Mouse (Mus musculus) embryonic stem cell, embryonic (primary cell): ENCODE measurements around the gene Ppp2r3a.

ENCODE experiments used
- CTCF ChIA-PET, 4 experiments: fragments of 300-600 bp in 2 of 4; fragments of 350-600 bp in 2 of 4; sonication (Branson Sonifier 250); formaldehyde crosslinking; loops; one replicate each; lab custom pipeline; 2022; ENCODE audit warnings: inconsistent platforms in 2 of 4; lab: Charles Lee
- POLR2A ChIA-PET, 4 experiments: fragments of 300-600 bp in 2 of 4; fragments of 350-600 bp in 2 of 4; sonication (Branson Sonifier 250); formaldehyde crosslinking; loops; one replicate each; lab custom pipeline; 2022; ENCODE audit warnings: antibody characterized with exemption in 4 of 4, inconsistent platforms in 1 of 4; lab: Charles Lee

Gene Ppp2r3a

DNA sequence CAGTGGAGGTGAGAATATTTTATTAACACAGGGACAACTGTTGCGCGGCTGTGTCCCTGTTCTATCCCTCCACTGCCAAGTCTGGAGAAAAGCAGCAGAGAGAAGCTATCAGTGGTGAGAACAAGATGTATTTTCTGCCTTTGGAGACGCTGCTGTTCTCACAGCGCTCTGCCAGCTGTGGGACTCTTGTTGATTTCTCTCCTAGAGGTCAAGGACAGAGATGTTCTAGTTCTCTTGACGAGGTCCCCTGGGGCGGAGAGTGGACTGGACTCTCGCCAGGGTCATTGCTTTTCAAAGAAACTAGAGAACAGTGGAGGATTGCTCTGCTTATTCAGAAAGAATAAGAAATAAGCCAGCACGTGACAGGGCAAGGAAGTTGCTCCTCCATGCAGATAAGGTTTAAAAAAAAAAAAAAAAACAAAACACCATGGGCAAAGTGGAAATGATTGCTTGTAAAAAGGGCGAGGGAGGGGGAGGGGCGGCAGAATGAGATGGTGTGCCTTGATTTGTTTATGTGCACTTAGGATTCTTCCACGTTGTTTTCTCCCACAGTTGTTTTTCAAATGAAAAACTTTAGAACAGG lies 10.5 kb upstream of the Ppp2r3a start:
- ChIA-PET POLR2A (interaction anchor here (0.6 to 2.2 kb wide), 7 partner anchors 10 to 28 kb away, joined by 3 to 10 read pairs (median 5); partner anchors contain the start of gene Ppp2r3a (in 4 of the 4)), CTCF (interaction anchor here in 1 of 4 experiments (0.6 kb wide), 1 partner anchor 828 kb away, joined by 4 read pairs; no protein-coding TSS in a partner anchor)

DNA sequence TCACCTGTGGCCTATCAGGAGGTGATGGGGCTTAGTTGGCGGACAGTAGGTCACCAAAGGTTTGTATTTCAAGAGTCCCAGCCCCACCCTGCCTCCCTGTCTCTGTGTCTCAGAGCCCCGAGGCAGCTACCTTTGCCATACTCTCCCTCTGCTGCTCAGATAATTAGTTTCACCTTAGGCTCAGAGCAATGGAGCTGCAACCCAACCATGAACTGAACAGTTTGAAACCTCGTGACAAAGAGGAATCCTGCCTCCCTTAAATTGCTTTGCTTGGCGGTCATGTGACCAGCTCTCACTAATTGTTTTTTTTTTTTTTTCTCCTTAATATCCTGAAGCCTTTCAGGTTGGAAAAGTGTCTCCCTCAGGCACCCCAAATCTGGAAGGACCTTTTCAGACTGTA lies 9.8 kb upstream of the Ppp2r3a start:
- CTCF ChIA-PET, result interaction anchor here in 1 of 4 experiments (0.6 kb wide), 1 partner anchor 828 kb away, joined by 4 read pairs; no protein-coding TSS in a partner anchor
- POLR2A ChIA-PET, result interaction anchor here in 3 of 4 experiments (0.5 to 2.2 kb wide), 8 partner anchors 9 to 828 kb away, joined by 3 to 10 read pairs (median 5); partner anchors contain the start of gene Ppp2r3a (in 3 of the 3)

DNA sequence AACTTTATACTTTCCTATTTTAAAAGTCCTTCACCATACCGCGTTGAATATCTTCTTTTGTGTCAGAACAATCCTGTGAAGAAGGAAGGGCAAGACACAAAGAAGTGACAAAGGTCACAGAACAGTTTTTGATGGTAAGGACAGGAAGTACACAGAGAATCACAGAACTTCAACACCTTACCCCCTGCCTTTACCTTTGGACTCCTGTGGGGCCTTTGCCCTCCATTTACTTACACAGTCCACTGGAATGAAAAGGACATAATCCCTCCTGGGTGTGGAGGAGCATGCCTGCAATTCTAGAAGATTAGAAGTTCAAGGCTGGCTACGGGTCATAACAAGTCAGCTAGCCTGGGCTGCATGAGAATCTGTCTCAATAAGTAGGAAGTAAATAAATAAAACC lies 1.5 kb upstream of the Ppp2r3a start:
- POLR2A ChIA-PET, result interaction anchor here in 2 of 4 experiments (1.0 to 2.5 kb wide), 3 partner anchors 9 to 255 kb away, joined by 3 to 9 read pairs (median 6); no protein-coding TSS in a partner anchor

DNA sequence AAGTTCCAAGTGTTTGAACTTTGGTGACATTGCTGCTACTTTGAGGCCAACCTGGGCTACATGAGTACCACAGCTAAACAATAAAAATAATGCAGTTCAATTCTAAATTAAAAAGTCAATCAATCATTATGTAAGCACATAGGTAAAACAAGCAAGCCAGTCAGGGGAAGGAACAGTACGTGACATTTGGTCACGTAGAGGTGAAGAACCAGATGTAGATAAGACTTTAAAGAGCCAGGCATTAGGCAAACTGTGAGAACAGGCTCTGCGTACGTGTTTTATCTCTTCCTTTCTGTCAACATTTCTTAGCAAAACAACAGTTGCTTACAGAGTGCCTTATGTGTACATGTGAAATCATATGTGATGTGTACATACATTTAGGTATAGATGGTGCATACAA lies 946 bp upstream of the Ppp2r3a start:
- ChIA-PET POLR2A (interaction anchor here (0.6 to 2.5 kb wide), 9 partner anchors 8 to 255 kb away, joined by 3 to 12 read pairs (median 4); partner anchors contain the start of gene Pccb (in 1 of the 4)), CTCF (interaction anchor here in 1 of 4 experiments (0.6 kb wide), 1 partner anchor 1153 kb away, joined by 4 read pairs; no protein-coding TSS in a partner anchor)

More for the DNA sequence above, 1.5 kb upstream of the Ppp2r3a start:
- CTCF ChIA-PET, result no interaction called here

DNA sequence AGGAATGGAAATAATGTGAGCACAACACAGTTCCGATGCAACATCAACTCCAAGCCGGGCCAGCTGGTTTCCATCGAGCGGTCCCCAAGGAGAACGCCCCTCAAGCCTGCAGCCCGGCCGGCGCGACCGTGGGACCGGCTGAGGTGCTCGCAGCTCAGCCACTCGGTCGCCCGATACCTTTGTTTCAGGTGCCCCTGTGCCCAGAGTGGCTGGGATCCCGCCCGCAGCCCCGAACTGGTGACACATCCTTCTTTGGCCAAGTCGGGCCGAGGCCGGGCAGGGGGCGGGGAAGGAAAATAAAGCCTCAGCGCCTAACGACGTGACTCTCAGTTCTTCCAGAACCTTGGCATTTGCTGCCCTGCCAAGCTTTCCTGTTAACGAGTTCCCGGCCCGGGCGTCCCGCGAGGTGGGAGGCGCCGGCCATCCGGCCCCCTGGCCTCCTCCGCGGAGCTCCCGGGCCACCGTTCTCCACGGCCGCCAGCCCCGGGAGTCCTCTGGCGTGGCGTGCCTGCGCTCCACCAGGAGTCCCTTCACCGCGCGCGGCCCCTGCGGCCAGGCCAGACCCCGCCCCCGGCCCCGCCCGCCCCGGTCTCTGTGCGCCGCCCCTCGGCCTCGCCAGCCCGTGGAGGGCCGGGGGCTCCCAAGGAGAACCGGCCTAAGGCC lies 483 bp downstream of the Ppp2r3a start:
- CTCF ChIA-PET, result no interaction called here
- POLR2A ChIA-PET, result interaction anchor here in 3 of 4 experiments (0.5 to 2.5 kb wide), 20 partner anchors 8 to 1147 kb away, joined by 3 to 12 read pairs (median 3); partner anchors contain the start of genes Ephb1 (in 1 of the 3), Msl2 (in 1 of the 3), Nck1 (in 1 of the 3) and Pccb (in 1 of the 3)

DNA sequence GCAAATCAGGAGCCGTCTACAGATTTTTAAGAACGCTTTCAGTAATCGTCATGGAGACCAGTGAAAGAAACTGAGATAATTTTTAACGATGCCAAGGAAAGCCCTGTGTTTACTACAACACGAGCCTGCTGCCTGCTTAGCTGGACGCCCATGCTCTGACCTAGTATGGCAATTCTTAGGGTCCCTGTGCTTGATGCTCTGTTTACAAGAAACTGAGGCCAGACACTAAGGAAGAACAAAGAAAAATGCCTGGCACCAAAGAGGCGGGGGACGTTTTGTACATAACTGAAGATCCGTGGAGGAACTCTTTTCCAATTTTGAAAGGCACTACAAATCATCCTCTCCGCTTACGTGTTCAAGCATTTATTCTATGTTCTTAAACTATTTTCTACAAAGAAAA lies 1.1 kb downstream of the Ppp2r3a start:
- CTCF ChIA-PET, result interaction anchor here in 1 of 4 experiments (0.6 kb wide), 1 partner anchor 189 kb away, joined by 3 read pairs; no protein-coding TSS in a partner anchor
- POLR2A ChIA-PET, result interaction anchor here in 3 of 4 experiments (0.5 to 2.5 kb wide), 14 partner anchors 10 to 704 kb away, joined by 3 to 12 read pairs (median 4); partner anchors contain the start of genes Msl2 (in 1 of the 3), Nck1 (in 1 of the 3) and Pccb (in 1 of the 3)

DNA sequence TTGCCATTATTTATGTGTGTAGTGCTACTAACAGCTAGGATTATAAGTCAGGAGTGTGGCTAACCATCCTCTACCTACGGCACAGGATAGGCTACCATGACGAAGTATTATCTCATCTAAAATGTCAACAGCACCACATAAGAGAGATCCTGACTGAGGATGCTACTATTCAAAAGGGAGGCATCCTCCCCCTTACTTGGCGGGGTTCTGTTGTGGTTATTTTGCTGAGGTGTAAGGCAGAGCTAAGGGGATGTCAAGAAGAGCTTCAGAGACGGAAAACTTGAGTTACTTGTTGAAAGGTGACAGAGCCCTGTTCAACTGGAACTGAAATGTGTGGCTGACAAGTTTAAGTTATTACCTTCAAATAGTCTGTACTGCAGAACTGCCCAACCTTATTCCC lies 2.0 kb downstream of the Ppp2r3a start:
- ChIA-PET POLR2A (interaction anchor here in 3 of 4 experiments (0.6 to 1.1 kb wide), 4 partner anchors 12 to 258 kb away, joined by 3 to 5 read pairs (median 3); partner anchors contain the start of gene Pccb (in 1 of the 3)), CTCF (interaction anchor here in 1 of 4 experiments (0.9 kb wide), 1 partner anchor 15 kb away, joined by 3 read pairs; no protein-coding TSS in a partner anchor)

DNA sequence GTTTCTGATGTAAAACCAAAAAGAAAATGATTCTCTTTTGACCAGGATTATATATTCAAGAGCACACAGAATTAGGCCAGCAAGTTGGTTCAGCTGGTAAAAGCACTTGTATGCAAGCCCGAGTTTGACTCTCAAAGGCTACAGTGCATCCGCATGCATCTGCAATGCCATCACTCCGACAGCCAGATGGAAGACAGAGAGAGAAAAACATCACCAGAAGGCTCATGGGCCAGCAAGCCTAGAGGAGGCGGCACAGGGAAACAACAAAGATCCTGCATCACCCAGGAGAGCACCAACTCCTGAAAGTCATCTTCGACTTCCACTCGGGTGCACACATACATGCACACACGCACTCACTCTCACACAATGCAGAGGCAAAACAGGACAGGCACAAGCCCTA lies 4.1 kb downstream of the Ppp2r3a start:
- ChIA-PET CTCF (interaction anchor here in 1 of 4 experiments (0.6 kb wide), 1 partner anchor 1535 kb away, joined by 7 read pairs; no protein-coding TSS in a partner anchor), POLR2A (interaction anchor here in 1 of 4 experiments (0.6 kb wide), 1 partner anchor 265 kb away, joined by 3 read pairs; no protein-coding TSS in a partner anchor)

DNA sequence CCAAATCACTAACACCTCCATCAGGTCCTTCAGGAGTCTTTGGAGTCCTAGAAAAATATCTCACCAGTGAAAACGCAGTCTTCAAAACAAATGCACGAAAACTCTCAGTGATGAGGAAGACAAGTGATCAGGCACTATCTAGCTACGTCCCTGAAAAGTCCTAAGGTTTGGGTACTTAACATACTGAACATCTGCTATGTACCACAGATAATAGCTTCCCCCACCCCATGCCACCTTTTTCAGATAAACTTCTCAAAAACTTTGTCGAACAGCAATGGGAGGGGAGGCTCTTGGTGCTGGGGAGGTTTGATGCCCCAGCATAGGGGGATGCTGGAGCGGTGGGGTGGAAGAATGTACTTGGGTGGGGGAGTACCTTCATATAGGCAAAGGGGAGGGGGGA lies 6.1 kb downstream of the Ppp2r3a start:
- ChIA-PET CTCF (no interaction called here), POLR2A (interaction anchor here in 1 of 4 experiments (0.9 kb wide), 1 partner anchor 168 kb away, joined by 5 read pairs; no protein-coding TSS in a partner anchor)

DNA sequence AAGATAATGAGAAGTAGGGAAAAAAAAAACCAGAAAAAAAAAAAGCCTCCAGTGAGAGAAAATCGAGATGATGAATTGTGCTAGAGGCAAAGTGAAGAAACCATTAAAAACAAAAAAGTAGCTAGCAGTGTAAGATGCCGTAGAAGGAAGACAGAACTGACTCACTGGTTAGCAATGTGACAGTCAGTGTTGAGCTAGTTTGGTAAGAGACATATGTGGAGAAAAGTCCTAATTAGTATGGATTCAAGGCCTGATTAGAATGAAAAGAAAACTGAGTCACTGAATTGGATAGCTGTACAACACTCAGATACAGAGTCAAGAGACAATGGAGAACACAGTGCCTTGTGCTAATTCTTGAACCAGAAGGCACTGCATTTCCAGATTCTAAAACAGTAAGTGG lies 7.9 kb downstream of the Ppp2r3a start:
- CTCF ChIA-PET, result no interaction called here

DNA sequence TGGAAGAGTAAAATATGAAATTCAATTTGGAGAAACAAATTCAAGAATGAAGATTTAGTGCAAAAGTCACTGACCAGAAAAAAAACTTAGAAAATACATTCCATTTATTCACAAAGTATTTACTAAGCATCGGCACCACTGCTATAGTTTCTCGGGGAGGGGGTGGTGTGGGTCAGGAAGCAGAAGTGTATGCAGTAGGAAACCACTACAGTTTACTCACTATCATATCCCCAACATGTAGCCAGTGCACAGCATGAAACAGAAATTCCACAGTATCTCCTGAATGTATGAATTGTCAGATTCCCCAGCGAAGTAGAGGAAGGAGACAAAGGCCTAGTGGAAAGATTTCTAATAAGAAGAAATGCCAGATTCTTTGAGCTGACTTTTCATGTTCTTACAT lies 11.4 kb downstream of the Ppp2r3a start:
- ChIA-PET POLR2A (no interaction called here), CTCF (no interaction called here)

More for the DNA sequence above, 7.9 kb downstream of the Ppp2r3a start:
- POLR2A ChIA-PET, result interaction anchor here in 2 of 4 experiments (0.6 to 0.9 kb wide), 5 partner anchors 7 to 1005 kb away, joined by 3 to 4 read pairs (median 3); partner anchors contain the start of gene Ppp2r3a (in 1 of the 2)

DNA sequence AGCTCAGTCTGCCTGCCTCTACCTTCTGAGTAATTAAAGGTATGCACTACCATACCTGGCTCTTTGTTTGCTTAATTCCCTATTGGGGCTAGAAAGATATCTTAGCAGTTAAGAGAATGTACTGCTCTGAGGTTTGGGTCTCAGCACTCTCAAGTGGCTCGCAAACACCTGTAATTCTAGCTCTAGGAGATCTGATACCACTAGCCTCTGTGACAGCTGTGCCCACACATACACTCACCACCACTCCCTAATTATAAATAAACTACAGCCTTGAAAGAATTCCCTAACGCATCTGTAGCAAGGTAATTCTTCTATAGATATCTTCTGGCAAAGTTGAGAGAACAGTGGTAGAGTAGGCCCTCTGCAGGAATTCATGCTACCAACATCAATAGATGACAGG lies 15.8 kb downstream of the Ppp2r3a start:
- ChIA-PET CTCF (interaction anchor here in 1 of 4 experiments (0.5 kb wide), 1 partner anchor 1134 kb away, joined by 5 read pairs; no protein-coding TSS in a partner anchor), POLR2A (interaction anchor here in 1 of 4 experiments (0.6 kb wide), 1 partner anchor 22 kb away, joined by 3 read pairs; no protein-coding TSS in a partner anchor)

DNA sequence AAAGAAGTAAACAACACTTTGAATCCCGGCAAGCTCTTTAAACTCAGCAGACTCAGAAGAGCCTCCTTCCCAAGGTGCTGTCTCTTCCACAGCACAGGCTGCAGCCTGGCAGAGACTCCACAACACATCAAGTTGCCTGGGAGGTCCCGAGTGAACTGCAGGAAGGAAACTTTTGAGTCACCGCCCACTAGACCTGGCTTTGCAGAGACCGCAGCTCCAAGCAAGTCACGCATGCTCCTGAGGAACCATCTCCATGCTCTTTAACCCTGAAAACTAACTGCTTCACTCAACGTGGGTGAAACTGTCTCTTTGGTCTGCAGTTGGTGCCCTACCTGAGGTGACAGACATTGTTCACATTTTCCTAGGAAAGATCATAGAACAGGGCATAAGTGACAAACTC lies 19.6 kb downstream of the Ppp2r3a start:
- ChIA-PET POLR2A (no interaction called here), CTCF (no interaction called here)

DNA sequence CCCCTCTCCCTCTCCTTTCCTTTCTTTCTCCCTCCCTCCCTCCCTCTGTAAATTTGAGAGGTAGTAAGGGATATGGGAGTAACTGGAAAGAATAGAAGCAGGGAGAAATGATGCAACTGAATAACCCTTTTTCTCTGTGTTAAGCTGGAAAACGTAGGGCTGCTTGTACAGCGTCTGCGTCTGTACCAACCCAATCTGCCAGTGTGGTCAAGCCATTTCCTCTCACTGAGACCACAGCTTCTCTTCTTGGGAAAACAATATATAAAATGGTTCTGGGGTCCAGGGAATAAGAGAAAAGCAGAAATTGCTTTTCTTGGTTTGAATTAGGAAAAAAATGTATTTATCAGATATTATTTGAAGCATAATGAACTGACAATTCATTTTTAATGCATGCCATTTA lies 21.6 kb downstream of the Ppp2r3a start:
- CTCF ChIA-PET, result no interaction called here

DNA sequence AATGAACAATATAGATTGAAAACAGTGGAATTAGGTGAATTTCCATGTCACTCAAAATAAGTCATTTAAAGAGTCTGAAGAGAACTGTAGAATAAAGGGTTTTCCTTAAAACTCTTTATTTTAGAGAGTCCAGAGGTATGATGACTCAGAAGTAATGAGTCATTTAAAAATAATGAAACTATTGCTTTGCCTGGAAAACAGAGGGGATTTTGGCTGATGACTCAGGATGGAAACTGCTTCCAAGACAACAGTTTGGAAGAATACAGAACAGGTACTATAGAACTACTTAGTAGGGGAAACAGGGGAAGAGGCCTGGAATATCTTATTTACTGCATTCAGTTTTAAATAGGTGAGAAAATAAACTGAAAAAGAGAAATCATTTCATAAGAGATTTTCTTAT lies 22.7 kb downstream of the Ppp2r3a start:
- ChIA-PET POLR2A (no interaction called here), CTCF (no interaction called here)

More for the DNA sequence above, 21.6 kb downstream of the Ppp2r3a start:
- POLR2A ChIA-PET, result no interaction called here

DNA sequence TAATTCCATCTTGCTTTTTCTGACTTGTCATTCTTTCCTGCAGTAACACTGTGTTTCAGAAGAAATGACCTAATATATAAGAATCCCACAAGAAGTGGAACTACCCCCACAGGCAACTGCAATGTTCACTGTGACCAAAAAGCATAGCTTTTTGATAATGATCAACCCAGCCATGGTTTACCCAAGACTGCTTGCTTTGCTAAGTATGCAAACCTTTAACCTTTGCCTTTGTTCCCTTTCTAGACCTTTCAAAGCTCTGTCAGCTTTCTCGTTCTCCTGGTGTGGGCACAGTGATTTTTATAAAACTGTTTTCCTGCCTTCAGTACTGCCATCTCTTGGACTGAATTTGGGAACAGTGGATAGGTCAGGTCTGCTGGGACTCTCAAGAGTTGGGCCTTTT lies 43.6 kb downstream of the Ppp2r3a start:
- ChIA-PET POLR2A (no interaction called here), CTCF (interaction anchor here in 1 of 4 experiments (0.6 kb wide), 1 partner anchor 238 kb away, joined by 4 read pairs; no protein-coding TSS in a partner anchor)

DNA sequence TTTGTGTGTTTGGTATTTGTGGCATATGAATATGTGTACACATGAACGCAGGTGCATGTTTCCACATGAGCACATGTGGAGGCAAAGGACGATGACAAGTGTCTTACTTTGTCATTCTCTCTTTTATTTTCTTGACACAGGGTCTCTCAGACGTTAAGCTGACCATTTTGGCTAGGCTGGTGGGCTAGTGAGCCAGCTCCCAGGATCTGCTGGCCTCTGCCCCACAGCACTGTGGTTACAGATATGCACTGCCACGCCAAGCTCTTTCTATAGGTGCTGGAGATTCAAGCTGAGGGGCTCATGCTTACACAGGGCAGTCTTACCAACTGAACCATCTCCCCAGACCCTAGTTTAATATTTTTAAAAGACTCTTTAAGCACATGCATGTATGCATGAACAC lies 45.1 kb downstream of the Ppp2r3a start:
- ChIA-PET POLR2A (interaction anchor here in 1 of 4 experiments (1.0 kb wide), 1 partner anchor 8 kb away, joined by 3 read pairs; no protein-coding TSS in a partner anchor), CTCF (no interaction called here)

DNA sequence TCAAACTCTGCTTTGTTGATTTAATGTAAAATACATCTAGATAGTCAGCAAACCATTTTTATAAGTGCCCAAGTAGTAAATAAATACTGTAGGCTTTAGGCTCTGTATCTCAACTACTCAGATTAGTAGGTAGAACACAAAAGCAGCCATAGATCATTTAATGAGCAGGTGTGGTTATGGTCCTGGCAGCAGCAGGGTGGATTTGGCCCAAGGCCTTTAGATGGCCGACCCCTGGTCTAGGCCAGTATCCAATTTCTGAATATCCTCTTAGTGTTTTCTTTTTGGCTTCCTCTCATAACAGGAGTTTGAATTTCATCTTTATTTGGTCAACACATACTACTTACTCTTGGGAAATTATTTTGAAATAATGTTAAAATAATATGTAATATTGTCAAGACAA lies 46.4 kb downstream of the Ppp2r3a start:
- ChIA-PET POLR2A (no interaction called here), CTCF (no interaction called here)
